ENCODE assay signal across 23 mouse cellular contexts in the genomic region with DNA sequence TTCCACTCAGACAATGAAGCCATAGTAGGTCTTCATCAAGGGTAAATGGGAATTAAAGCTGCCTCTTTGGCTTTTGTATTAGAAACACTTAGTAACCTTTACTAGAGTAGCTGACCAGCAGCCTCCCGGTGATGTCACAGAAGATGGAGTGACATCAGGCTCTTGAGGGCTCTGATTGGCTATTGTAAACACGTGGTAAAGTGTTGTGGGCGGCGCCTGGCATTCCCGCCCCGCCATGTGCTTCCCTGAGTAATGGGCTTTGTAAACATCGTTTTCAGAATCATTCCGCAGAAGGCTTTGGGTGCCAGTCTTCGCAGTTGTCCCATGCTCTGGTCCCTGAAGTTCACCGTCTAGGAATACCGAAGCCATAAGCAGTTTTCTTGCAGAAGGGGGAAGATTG. TPM values are rescaled to one million over a fixed set of nuclear protein-coding genes. Genes with fewer than 3 reads are reported as not detected.
DNase-seq lines count a peak whose midpoint lies in the region; TF ChIP-seq lines count a peak whose summit lies in the region.
"Had no signal": no experiment of that assay in that cellular context is flagged by ENCODE, and none has a peak within 500 bp of the region (broad histone marks: within the 10 kb centered on the region; RNA-seq: fewer than 3 reads in every experiment).

No protein-coding gene starts in this region.

- no peak for TF ChIP-seq CTCF in testis, adult 2 months (IDR thresholded peaks at IDR 0.05; ENCODE audit: control insufficient read depth, insufficient read depth, insufficient replicate concordance, low read depth, low read length)

- H3K27me3 ChIP-seq in testis, adult 2 months (ENCODE audit: control insufficient read depth, insufficient read depth, low read length) = no peaks in the 10 kb centered on the region
- H3K27me3 ChIP-seq: embryonic facial prominence, embryonic 12.5 days; Patski had no signal

- TF ChIP-seq POLR2A in testis, adult 2 months (IDR thresholded peaks at IDR 0.05; ENCODE audit: control insufficient read depth, low read depth, low read length) = peak; percentile 58; the same call in 1 of the 2 replicates

- H3K4me1 ChIP-seq in testis, adult 2 months (ENCODE audit: control insufficient read depth, insufficient read depth, low read length) = peaks cover 6% of the 10 kb centered on the region
- H3K4me1 ChIP-seq: embryonic facial prominence, embryonic 10.5 days; embryonic facial prominence, embryonic 12.5 days; forebrain, embryonic 12.5 days had no signal

- no peak overlapping the region for H3K27ac ChIP-seq in testis, adult 2 months (ENCODE audit: control insufficient read depth, insufficient read depth, low read depth, low read length)
- H3K27ac ChIP-seq: embryonic facial prominence, embryonic 10.5 days; embryonic facial prominence, embryonic 12.5 days; forebrain, embryonic 12.5 days had no signal

- H3K36me3 ChIP-seq in testis, adult 2 months (ENCODE audit: control insufficient read depth, insufficient read depth, low read length) = no peaks in the 10 kb centered on the region
- H3K36me3 ChIP-seq: embryonic facial prominence, embryonic 10.5 days; embryonic facial prominence, embryonic 12.5 days; forebrain, embryonic 12.5 days; G1E had no signal

- DNase-seq in testis, postnatal 10 days (ENCODE audit: low spot score) = no peak
- peak; percentile 71 for DNase-seq in R1 (ENCODE audit: low read depth, low spot score)
- DNase-seq in testis, postnatal 14 days (ENCODE audit: low spot score) = peak; percentile 51
- no peak for DNase-seq in spleen, postnatal 4 days (ENCODE audit: low spot score in 2 of 2)
- no peak for DNase-seq in urinary bladder, postnatal 10 days (ENCODE audit: low spot score)
- DNase-seq: adrenal gland, adult 8-10 months; adrenal gland, postnatal 14 days; adrenal gland, postnatal 36 days; B cell, adult 2 months; cerebellum, adult 11-12 months; cerebellum, adult 2 months; cerebellum, adult 9-10 months; cerebellum, postnatal 10 days; cerebellum, postnatal 25 days had no signal

- H3K4me3 ChIP-seq in testis, adult 2 months (ENCODE audit: control insufficient read depth, low read depth, low read length) = peak overlapping the region; percentile 91
- H3K4me3 ChIP-seq: embryonic facial prominence, embryonic 10.5 days; embryonic facial prominence, embryonic 12.5 days; forebrain, embryonic 12.5 days had no signal

RNA-seq across cellular contexts. Expression of a gene that starts 12.3 kb away (rescaled TPM):
- 7.7 and 10.8 TPM in 2 replicates for polyA plus RNA-seq in testis, adult 2 months (2012; rRNA removed)

RNA-seq across cellular contexts. Expression of a gene that starts 13.0 kb away (rescaled TPM):
- polyA plus RNA-seq in testis, adult 2 months (2012; rRNA removed) = 0.34 and 0.48 TPM in 2 replicates
- polyA plus RNA-seq: CD4-positive, CD25-positive, alpha-beta regulatory T cell, adult 4 months; embryonic facial prominence, embryonic 10.5 days; embryonic facial prominence, embryonic 12.5 days; embryonic facial prominence, embryonic 14.5 days; forebrain, embryonic 12.5 days; forebrain, embryonic 14.5 days; G1E had no signal

RNA-seq across cellular contexts. Expression of a gene that starts 56.3 kb away (rescaled TPM):
- 19.4 and 21.8 TPM in 2 replicates for polyA plus RNA-seq in testis, adult 2 months (2012; rRNA removed)
- polyA plus RNA-seq: G1E, Patski had no signal

Comparison
In these comparisons a context has a peak if more than half of its experiments do, and no peak if none do; other contexts are left out.
1. DNase-seq: peak in R1 (single experiment) and testis, postnatal 14 days (single experiment); none in testis, postnatal 10 days (single experiment), spleen, postnatal 4 days (0 of 2) and urinary bladder, postnatal 10 days (single experiment).